Mouse (Mus musculus): Measurements from ENCODE around the gene Slc37a4.
"Not testable (repeated sequence)": the region's sequence is repeated elsewhere in the genome, so short reads cannot be mapped to it uniquely, and the experiment has no call there.

The Slc37a4 gene

GRCm38 (mm10) chr9:44444402-44445025 is 47.9 kb downstream of the Slc37a4 start:
- not testable (repeated sequence) for DNase-seq

- no peak for DNase-seq
Measured at GRCm38 (mm10) chr9:44450387-44450786, 53.7 kb downstream of the Slc37a4 start.

Measured in kidney, postnatal 14 days (tissue).